In the genomic region with DNA sequence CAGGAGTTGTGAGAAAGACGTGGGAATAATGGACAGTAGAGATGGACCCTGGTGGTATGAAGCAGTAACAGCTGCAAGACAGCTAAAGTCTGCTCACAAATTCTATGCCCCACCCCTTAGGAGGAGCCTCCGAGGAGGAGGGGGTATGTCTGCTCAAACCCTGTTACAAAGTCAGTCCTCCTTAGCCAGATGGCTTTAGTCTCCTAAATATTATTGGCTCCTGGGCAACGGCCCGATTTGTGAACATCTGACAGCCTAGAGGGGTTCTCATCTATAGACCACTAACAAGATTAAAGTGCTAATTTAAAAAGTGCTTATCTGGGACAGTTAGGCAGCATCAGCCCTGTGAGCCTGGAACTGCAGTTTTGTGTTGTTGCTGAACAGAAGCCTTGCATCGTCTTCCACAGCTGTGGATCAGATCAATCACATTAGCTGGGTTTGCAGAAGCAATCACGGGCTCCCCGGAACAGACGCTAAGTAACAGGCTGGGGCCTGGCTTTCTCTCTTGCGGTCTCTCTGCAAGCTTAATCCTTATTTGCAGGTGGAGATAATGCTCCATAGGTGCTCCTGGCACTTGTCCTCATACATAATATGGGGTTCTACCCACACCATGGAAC, we compare ENCODE assay signal across 17 mouse cellular contexts.
A peak's percentile ranks its signal among the peaks of the same experiment; 100 is the strongest.
DNase-seq lines count a peak whose midpoint lies in the region; ATAC-seq and TF ChIP-seq lines count a peak whose summit lies in the region.
"Had no signal": no experiment of that assay in that cellular context is flagged by ENCODE, and none has a peak within 500 bp of the region (broad histone marks: within the 10 kb centered on the region; RNA-seq: fewer than 3 reads in every experiment).

No protein-coding gene starts in this region.

- H3K36me3 ChIP-seq in intestine, postnatal 0 days (ENCODE audit: control insufficient read depth, insufficient read depth): no peaks in the 10 kb centered on the region
- H3K36me3 ChIP-seq: heart, embryonic 13.5 days; lung, embryonic 15.5 days had no signal

- H3K9ac ChIP-seq in intestine, postnatal 0 days (ENCODE audit: low read depth, low read length): no peak overlapping the region
- H3K9ac ChIP-seq: heart, embryonic 13.5 days; lung, embryonic 15.5 days had no signal

- DNase-seq in adrenal gland, postnatal 14 days: peak; percentile 5
- no peak for DNase-seq in adrenal gland, adult 8-10 months
- DNase-seq in kidney, postnatal 4 days: peak; percentile 6 to 10
- DNase-seq in kidney, adult 11 months: no peak
- DNase-seq in retina, embryonic 14.5 days (ENCODE audit: low spot score): peak; percentile 67
- DNase-seq in urinary bladder, postnatal 25 days (ENCODE audit: low spot score): no peak
- no peak for DNase-seq in spleen, postnatal 14 days (ENCODE audit: low spot score in 2 of 2)
- DNase-seq: adrenal gland, postnatal 10 days; cerebellum, postnatal 36 days; gastrocnemius, postnatal 25 days; kidney, postnatal 36 days; liver had no signal

- no peaks in the 10 kb centered on the region for H3K27me3 ChIP-seq in intestine, postnatal 0 days (replicated peaks; ENCODE audit: control insufficient read depth, insufficient read depth, low read length)
- H3K27me3 ChIP-seq: lung, embryonic 15.5 days had no signal

- ATAC-seq in intestine, postnatal 0 days: no peak
- ATAC-seq: inflammation-experienced regulatory T-cells, adult 6 months had no signal

- H3K9me3 ChIP-seq in intestine, postnatal 0 days (ENCODE audit: control insufficient read depth): no peaks in the 10 kb centered on the region
- H3K9me3 ChIP-seq: heart, embryonic 13.5 days; lung, embryonic 15.5 days had no signal

- no peaks in the 10 kb centered on the region for H3K4me1 ChIP-seq in intestine, postnatal 0 days (replicated peaks; ENCODE audit: control insufficient read depth, insufficient read depth, low read length)
- H3K4me1 ChIP-seq: heart, embryonic 13.5 days; lung, embryonic 15.5 days had no signal

- peak; percentile 8; the same call in 1 of the 2 replicates for TF ChIP-seq CTCF in intestine, postnatal 0 days (IDR thresholded peaks at IDR 0.05; ENCODE audit: low read depth)

- no peak overlapping the region for H3K27ac ChIP-seq in intestine, postnatal 0 days (ENCODE audit: low read depth, low read length)
- H3K27ac ChIP-seq: heart, embryonic 13.5 days; lung, embryonic 15.5 days had no signal

- no peak overlapping the region for H3K4me3 ChIP-seq in intestine, postnatal 0 days (ENCODE audit: low read depth, low read length)
- H3K4me3 ChIP-seq: erythroblast, embryonic 14.5 days; heart, embryonic 13.5 days; lung, embryonic 15.5 days had no signal

- H3K4me2 ChIP-seq in intestine, postnatal 0 days (replicated peaks; ENCODE audit: low read depth): no peak overlapping the region
- H3K4me2 ChIP-seq: heart, embryonic 13.5 days; lung, embryonic 15.5 days had no signal

- 30% methylated on average over 9 of the region's 9 CpGs for WGBS in intestine, postnatal 0 days

Comparison
In these comparisons a context has a peak if more than half of its experiments do, and no peak if none do; other contexts are left out.
1. DNase-seq: peak in adrenal gland, postnatal 14 days (single experiment), kidney, postnatal 4 days (2 of 2) and retina, embryonic 14.5 days (single experiment); none in adrenal gland, adult 8-10 months (single experiment), kidney, adult 11 months (single experiment), urinary bladder, postnatal 25 days (single experiment) and spleen, postnatal 14 days (0 of 2).